Mouse (Mus musculus): ENCODE measurements around the gene Znrf2. TPM values are rescaled to one million over a fixed set of nuclear protein-coding genes. Genes with fewer than 3 reads are reported as not detected.

The Znrf2 gene
- total and polyA plus RNA-seq, 3 experiments = 16.1 to 21.3 TPM; not detected in 1

DNA sequence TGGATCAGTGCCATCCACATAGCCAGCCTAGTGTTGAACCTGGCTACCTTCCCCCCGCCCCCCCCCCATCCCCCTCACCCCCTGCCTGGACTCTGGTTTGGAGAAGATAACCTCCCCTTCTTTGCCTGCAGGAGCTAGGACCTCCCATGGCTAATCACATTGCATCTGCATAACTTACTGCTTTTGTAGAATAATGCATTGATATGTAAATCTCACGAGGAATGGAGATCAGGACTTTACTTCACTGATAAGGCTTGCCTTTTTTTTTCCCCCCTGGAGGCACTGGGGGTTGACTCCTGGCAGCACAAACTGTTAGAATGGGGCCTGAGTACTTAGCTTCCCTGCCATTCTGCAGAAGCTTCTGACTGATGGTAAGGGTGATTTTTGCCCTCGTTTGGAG is 36.0 kb downstream of the Znrf2 start:
- peaks cover 26% of the 10 kb centered on the region for H3K79me2 ChIP-seq (ENCODE audit: control insufficient read depth, insufficient read depth, low read length, poor library complexity)
- TF ChIP-seq EP300 (IDR thresholded peaks at IDR 0.05; ENCODE audit: low read depth in 1 of 2, low read length in 2 of 2) = peak in 1 of 2 experiments; percentile 16; a peak in 1 of 4 replicates
- no peak for TF ChIP-seq MAFK (IDR thresholded peaks at IDR 0.05; ENCODE audit: borderline replicate concordance, low read depth, low read length)
- peak; percentile 40; the same call in 1 of the 2 replicates for TF ChIP-seq GATA1 (IDR thresholded peaks at IDR 0.05; ENCODE audit: low read depth, low read length)
- TF ChIP-seq ETS1 (IDR thresholded peaks at IDR 0.05; ENCODE audit: low read depth, low read length) = 0 out of 2 replicates have a peak, but pooled peaks have one; percentile 21
- TF ChIP-seq ZNF384 (IDR thresholded peaks at IDR 0.05; ENCODE audit: low read depth, low read length) = peak; percentile 81
- no peak for TF ChIP-seq ZKSCAN1 (IDR thresholded peaks at IDR 0.05; ENCODE audit: low read depth, low read length)
- no peak overlapping the region for H3K4me3 ChIP-seq (ENCODE audit: control insufficient read depth in 1 of 2, insufficient read depth in 1 of 2, low read depth in 2 of 2, low read length in 2 of 2)
- no peak overlapping the region for H3K9ac ChIP-seq (ENCODE audit: control insufficient read depth, low read depth, low read length, poor library complexity, severe bottlenecking)
- H3K36me3 ChIP-seq (ENCODE audit: control insufficient read depth in 1 of 2, insufficient read depth in 2 of 2, low read length in 2 of 2) = peaks cover 0 to 58% of the 10 kb centered on the region in 2 experiments; a peak in 2 of 4 replicates
- H3K27ac ChIP-seq (ENCODE audit: control insufficient read depth, low read depth, low read length) = no peak overlapping the region
- H3K9me3 ChIP-seq (replicated peaks; ENCODE audit: insufficient read depth, low read length) = no peaks in the 10 kb centered on the region
- peaks cover 42 to 48% of the 10 kb centered on the region in 2 experiments for H3K4me1 ChIP-seq (ENCODE audit: control insufficient read depth in 1 of 2, insufficient read depth in 2 of 2, low read length in 2 of 2)
- H3K27me3 ChIP-seq (ENCODE audit: control insufficient read depth in 1 of 2, insufficient read depth in 2 of 2, low read length in 2 of 2) = no peaks in the 10 kb centered on the region
- DNase-seq (ENCODE audit: low read depth, low spot score) = no peak

DNA sequence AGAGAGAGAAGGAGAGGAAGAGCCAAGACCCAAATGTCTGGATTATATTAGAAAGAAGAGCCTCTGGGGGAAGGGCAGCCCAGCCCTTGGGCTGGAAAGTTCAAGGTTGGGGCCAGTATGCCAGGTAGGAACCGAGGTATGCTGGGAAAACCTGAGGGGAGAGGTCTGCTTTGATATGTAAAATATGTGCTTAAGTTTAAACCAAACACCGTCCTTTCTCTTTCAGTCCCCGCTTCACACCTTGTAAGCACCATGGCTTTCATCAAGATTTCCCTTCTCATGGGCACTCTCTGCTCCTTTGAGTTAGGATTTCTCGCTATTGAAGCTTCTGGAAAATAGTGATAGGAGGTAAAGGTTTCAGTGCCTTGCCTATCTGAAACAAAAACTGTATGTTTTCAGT is 38.1 kb downstream of the Znrf2 start:
- no peaks in the 10 kb centered on the region for H3K9me3 ChIP-seq (replicated peaks; ENCODE audit: insufficient read depth, low read length)
- TF ChIP-seq SIN3A (IDR thresholded peaks at IDR 0.05; ENCODE audit: low read length) = no peak
- TF ChIP-seq EP300 (IDR thresholded peaks at IDR 0.05; ENCODE audit: low read depth in 1 of 2, low read length in 2 of 2) = no peak
- no peak for TF ChIP-seq ZKSCAN1 (IDR thresholded peaks at IDR 0.05; ENCODE audit: low read depth, low read length)
- TF ChIP-seq POLR2AphosphoS5 (IDR thresholded peaks at IDR 0.05; ENCODE audit: borderline replicate concordance, low read depth, low read length) = no peak
- no peak for TF ChIP-seq MAFK (IDR thresholded peaks at IDR 0.05; ENCODE audit: borderline replicate concordance, low read depth, low read length)
- TF ChIP-seq GABPA (IDR thresholded peaks at IDR 0.05; ENCODE audit: low read depth, low read length) = no peak
- TF ChIP-seq ZC3H11A (IDR thresholded peaks at IDR 0.05; ENCODE audit: low read depth, low read length) = no peak
- no peak for TF ChIP-seq KAT2A (conservative IDR thresholded peaks at IDR 0.05; ENCODE audit: low read depth, low read length)
- TF ChIP-seq MAZ (IDR thresholded peaks at IDR 0.05; ENCODE audit: low read depth, low read length) = no peak
- no peak for TF ChIP-seq TAL1 (IDR thresholded peaks at IDR 0.05; ENCODE audit: low read length)
- TF ChIP-seq USF1 (IDR thresholded peaks at IDR 0.05; ENCODE audit: low read depth, low read length) = no peak
- TF ChIP-seq POLR2AphosphoS2 (IDR thresholded peaks at IDR 0.05; ENCODE audit: low read length) = no peak
- TF ChIP-seq ETS1 (IDR thresholded peaks at IDR 0.05; ENCODE audit: low read depth, low read length) = no peak
- TF ChIP-seq RCOR1 (IDR thresholded peaks at IDR 0.05; ENCODE audit: low read depth, low read length) = no peak
- no peak for TF ChIP-seq JUND (IDR thresholded peaks at IDR 0.05; ENCODE audit: low read depth, low read length)
- TF ChIP-seq CHD2 (IDR thresholded peaks at IDR 0.05; ENCODE audit: low read length) = no peak
- TF ChIP-seq NELFE (IDR thresholded peaks at IDR 0.05; ENCODE audit: low read depth, low read length) = no peak
- TF ChIP-seq ZMIZ1 (IDR thresholded peaks at IDR 0.05; ENCODE audit: low read depth, low read length) = no peak
- H3K4me3 ChIP-seq (ENCODE audit: control insufficient read depth in 1 of 2, insufficient read depth in 1 of 2, low read depth in 2 of 2, low read length in 2 of 2) = no peak overlapping the region
- H3K9ac ChIP-seq (ENCODE audit: control insufficient read depth, low read depth, low read length, poor library complexity, severe bottlenecking) = no peak overlapping the region
- DNase-seq (ENCODE audit: low read depth, low spot score) = no peak
- no peaks in the 10 kb centered on the region for H3K27me3 ChIP-seq (ENCODE audit: control insufficient read depth in 1 of 2, insufficient read depth in 2 of 2, low read length in 2 of 2)
- peaks cover 36 to 40% of the 10 kb centered on the region in 2 experiments for H3K4me1 ChIP-seq (ENCODE audit: control insufficient read depth in 1 of 2, insufficient read depth in 2 of 2, low read length in 2 of 2)
- peaks cover 0 to 45% of the 10 kb centered on the region in 2 experiments; a peak in 2 of 4 replicates for H3K36me3 ChIP-seq (ENCODE audit: control insufficient read depth in 1 of 2, insufficient read depth in 2 of 2, low read length in 2 of 2)
- no peak overlapping the region for H3K27ac ChIP-seq (ENCODE audit: control insufficient read depth, low read depth, low read length)
- H3K79me2 ChIP-seq (ENCODE audit: control insufficient read depth, insufficient read depth, low read length, poor library complexity) = peaks cover 25% of the 10 kb centered on the region
